Mouse (Mus musculus) left cerebral cortex, postnatal 14 days (tissue): ENCODE data around the gene Mfsd2a. TPM values are rescaled to one million over a fixed set of nuclear protein-coding genes. Genes with fewer than 3 reads are reported as not detected.

Experiments
- DNase-seq, 2 experiments: peaks; one replicate each; pipeline ENCODE4 v3.0.0; 2021 to 2022; ENCODE audit warnings: low spot score in 2 of 2, mixed read lengths in 1 of 2
- intact Hi-C: fragments of 180-260 bp; cut with DNase I; formaldehyde crosslinking; loops from one replicate; pipeline ENCODE4 v1.15.1; 2025
- total RNA-seq, 2 experiments: library from RNA; stranded (reverse); gene quantifications; 2 replicates each; pipeline ENCODE4 v1.2.3; 2021

The Mfsd2a gene
- total RNA-seq, 2 experiments from 2014 or later = 57.2 to 63.3 TPM

DNA sequence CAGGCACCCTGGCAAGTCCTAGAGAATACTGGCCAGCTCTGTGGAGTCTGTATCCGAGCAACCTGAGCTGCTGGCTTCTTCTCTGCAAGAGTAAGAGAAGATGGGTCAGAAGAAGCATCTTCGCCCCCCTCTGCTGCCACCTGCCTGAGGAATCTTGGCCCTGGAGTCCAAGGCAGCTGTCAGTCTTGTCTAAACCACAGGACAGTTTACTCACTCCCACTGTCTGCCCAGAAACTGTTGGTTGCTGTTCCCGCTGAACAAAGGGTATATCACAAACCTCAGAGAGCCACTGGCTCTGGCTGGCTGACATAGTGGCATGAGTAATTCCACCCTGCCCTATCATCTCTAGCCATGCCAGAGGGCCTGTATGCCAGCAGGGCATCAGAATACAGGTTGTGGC lies 13.8 kb downstream of the Mfsd2a start:
- DNase-seq = no peak
- intact Hi-C loops = no loop called here

GRCm38 (mm10) chr4:122944408-122944807 lies 16.6 kb downstream of the Mfsd2a start:
- intact Hi-C loops = loop anchor here (2.0 kb wide), 1 partner anchor 40 kb away; no protein-coding TSS in a partner anchor
- no peak for DNase-seq

- DNase-seq = no peak
- intact Hi-C loops = loop anchor here (2.0 kb wide), 1 partner anchor 28 kb away; no protein-coding TSS in a partner anchor
These were observed 21.8 kb downstream of the Mfsd2a start for GRCm38 (mm10) chr4:122939048-122939796.

GRCm38 (mm10) chr4:122937489-122937888 lies 23.5 kb downstream of the Mfsd2a start:
- intact Hi-C loops = no loop called here
- DNase-seq = peak in 1 of 2 experiments; percentile 44

DNA sequence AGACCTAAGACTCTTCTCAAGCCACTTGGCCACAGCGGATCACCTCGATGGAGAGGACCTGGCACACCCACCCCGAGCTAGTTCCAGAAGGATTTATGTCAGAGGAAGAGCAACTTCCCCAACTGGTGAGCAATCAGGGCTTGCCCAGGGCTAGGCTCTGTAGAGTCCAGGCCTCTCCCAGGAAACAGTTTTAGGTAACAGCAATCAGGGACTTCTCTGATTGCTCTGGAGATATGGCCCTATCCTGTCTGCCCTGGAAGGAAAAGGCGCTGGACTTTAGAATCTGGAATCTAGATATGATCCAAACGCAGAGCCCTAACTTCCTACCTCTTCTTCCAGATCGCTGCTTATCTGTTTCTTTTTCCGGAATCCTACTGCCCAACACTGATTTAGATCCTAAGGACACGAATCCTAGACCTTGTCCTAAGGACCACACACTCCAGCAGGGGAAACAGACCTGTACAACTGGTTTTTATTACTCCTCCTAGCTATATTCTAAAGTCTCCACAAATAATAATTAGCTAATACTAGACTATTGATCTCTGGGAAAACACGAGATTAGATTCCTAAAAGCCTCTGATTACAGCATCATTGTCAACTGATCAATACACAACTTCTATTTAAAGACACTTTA lies 25.4 kb downstream of the Mfsd2a start:
- intact Hi-C loops = no loop called here
- no peak for DNase-seq

- no peak for DNase-seq
- intact Hi-C loops = no loop called here
These were observed 27.1 kb downstream of the Mfsd2a start for GRCm38 (mm10) chr4:122933857-122934256.

- intact Hi-C loops = no loop called here
- no peak for DNase-seq
These were observed 27.9 kb downstream of the Mfsd2a start for GRCm38 (mm10) chr4:122933051-122933591.

- DNase-seq = no peak
- intact Hi-C loops = no loop called here
These were observed 28.6 kb downstream of the Mfsd2a start for GRCm38 (mm10) chr4:122932239-122932978.

DNA sequence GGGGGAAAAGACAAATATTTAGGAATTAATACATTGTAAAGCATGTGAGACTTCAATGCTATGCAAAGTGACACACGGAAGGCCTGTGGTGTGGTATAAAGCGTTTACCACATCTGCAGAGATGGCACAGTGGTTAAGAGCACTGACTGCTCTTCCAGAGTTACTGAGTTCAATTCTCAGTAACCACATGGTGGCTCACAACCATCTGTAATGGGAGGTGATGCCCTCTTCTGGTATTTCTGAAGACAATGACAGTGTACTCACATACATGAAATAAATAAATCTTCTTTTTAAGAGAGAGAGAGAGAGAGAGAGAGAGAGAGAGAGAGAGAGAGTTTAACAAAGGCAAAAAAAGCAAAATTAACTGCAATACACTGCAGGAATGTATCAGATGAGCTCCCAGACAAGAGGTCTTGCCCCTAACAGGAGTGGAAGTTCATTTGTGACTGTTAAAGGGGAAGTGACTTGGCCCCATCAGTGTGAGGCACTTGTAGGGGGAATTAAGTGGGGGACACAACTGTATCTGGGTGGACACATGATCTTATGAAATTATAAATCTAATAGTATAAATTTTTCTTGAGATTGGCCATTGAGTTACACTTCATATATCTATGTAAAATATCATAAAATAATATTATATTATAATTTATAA lies 29.9 kb downstream of the Mfsd2a start:
- intact Hi-C loops = no loop called here
- DNase-seq = no peak

DNA sequence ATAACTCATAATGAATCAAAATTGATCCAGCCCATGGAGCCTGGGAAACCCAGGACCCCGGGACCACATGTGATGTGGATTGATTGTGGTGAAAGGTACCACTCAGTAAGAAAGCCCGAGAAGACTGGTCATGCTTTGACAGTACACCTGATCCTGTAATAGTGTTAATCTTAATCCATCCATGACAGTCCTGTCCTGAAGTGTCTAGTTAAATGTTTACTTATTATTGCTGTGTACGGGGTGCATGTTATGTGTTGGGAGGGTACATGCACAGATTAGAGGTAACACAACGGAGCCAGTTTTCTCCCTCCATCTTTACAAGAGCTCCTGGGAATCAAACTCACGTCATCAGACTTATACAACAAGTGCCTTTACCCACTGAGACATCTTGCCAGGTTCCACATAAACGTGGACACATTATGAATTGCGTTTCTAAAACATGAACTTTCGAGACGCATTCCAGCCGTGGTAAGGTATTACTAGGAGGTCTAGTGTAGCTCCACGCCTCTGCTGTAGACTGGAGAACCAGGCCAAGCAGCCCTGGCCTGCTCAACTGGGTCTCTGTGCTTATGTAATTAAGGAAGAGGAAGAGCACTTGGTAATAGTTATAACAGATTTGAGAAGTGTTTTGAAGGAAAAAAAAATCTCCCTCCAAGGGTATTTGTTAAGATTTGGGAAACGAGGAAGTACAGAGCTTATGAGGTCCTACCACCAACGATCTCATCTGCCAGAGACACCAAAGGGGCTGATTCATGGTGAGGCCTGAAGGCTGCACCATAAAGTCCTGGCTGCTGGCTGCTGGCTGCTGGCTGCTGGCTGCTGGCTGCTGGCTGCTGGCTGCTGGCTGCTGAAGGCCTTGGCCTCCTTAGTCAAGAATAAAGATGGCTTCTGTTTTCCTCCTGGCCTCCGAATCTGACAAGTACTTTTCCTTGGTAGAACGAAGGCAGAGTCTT lies 37.3 kb downstream of the Mfsd2a start:
- intact Hi-C loops = no loop called here
- DNase-seq = no peak

GRCm38 (mm10) chr4:122922841-122923240 lies 38.1 kb downstream of the Mfsd2a start:
- intact Hi-C loops = no loop called here
- no peak for DNase-seq

- intact Hi-C loops = no loop called here
- no peak for DNase-seq
These were observed 45.0 kb downstream of the Mfsd2a start for GRCm38 (mm10) chr4:122915985-122916384.

DNA sequence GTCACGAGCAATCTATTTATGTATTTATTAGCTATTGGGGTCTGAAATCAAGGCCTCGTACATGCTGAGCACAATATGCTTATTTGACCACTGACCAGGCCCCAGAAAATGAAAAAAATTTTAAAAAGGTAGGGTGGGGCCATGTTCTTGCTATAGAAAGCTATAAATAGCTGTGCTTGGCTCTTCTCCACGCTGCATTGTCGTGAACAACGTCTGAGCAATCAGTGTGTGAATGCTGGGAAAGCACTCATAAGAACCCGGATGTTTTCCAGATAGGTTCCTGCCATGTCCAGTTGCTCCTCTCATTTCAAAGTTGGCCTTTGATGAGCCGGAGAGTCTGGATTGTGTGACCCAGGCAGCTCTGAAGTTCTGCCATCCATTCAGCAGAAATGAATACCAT lies 46.8 kb downstream of the Mfsd2a start:
- intact Hi-C loops = loop anchor here (5.0 kb wide), 1 partner anchor 68 kb away; no protein-coding TSS in a partner anchor

DNA sequence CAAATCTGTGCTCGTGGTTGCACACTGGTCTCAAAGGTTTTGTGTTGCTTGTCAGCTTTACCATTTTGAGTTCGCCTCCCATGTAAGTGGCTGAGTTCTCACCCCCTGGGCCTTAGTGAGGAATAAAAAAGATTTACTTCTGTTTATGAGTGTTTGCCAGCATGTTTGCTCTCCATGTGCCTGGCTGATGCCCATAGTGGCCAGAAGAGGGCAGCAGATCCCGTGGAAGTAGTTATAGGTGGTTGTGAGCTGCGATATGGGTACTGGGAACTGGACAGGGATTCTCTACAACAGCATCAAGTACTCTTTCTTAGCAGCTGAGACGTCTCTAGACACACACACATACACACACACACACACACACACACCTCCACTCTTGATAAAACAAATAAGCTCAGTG lies 48.4 kb downstream of the Mfsd2a start:
- intact Hi-C loops = loop anchor here (5.0 kb wide), 1 partner anchor 70 kb away; no protein-coding TSS in a partner anchor
- DNase-seq = no peak

More for the DNA sequence above, 46.8 kb downstream of the Mfsd2a start:
- DNase-seq = peak in 1 of 2 experiments; percentile 40

DNA sequence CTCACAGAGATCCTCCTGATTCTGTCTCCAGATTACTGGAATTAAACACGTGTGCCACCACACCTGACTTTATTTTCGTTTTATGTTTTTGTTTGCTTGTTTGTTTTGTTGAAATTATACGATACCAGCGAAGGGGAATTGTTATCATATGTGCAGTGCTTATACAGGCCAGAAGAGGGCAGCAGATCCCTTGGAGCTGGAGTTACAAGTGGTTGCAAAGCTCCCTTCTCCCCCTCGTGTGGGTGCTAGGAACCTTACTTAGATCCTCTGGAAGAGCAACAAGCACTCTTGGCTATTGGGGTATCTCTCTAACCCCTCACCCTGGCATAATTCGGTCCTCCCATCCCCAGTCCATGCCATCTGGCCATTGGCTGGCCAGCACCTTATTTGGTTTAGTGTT lies 50.4 kb downstream of the Mfsd2a start:
- intact Hi-C loops = loop anchor here (5.0 kb wide), 1 partner anchor 72 kb away; no protein-coding TSS in a partner anchor
- no peak for DNase-seq

DNA sequence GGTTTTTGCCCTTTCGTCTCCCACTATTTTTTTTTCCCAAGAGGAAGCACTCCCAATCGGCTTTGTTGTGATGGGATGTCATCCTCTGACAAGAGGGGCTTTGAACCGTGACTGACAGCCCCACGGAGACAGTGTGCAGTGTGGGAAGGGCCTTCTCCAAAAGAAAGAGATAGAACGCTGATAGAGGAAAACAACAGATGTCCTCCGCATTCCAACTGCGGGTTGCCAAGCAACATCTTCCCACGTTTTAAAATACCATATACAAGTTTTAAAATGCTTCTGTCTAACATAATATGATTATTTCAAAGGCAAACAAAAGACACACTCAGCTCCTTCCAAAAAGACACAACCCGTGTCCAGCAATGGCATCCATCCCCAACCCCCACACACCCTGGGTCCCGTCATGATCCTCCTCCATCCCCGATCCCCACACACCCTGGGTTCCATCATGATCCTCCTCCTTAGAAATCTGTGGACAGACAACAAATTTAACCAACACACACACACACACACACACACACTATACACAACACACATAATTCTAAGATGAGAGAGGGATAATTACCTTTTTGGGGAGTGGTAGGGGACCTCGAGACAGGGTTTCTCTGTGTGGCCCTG lies 51.3 kb downstream of the Mfsd2a start:
- intact Hi-C loops = loop anchor here (5.0 kb wide), 1 partner anchor 73 kb away; no protein-coding TSS in a partner anchor
- peak; percentile 62 for DNase-seq

DNA sequence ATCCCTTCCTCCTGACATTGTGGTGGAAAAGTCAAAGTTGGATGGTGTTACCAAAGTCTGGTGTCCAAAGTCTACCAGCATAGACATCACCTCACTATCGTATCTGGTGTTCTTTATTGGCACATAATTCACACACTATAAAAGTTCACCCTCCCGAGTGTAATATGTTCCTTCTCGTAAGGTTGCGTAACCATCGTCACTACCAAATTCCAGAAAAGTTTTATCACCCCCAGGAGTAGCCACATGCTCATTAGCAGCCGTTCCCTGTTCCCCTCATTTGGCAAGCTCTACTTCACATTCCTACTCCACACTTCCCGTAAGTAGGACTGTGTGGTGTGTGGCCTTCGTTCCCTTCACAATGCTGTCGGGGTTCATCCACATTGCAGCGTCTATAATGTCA lies 55.6 kb downstream of the Mfsd2a start:
- intact Hi-C loops = no loop called here
- DNase-seq = no peak

- intact Hi-C loops = no loop called here
- DNase-seq = no peak
These were observed 57.3 kb downstream of the Mfsd2a start for GRCm38 (mm10) chr4:122903709-122904108.
